Mouse (Mus musculus) CH12F3 (cell line): ENCODE results near the gene Sacs.
"Not testable (repeated sequence)": the region's sequence is repeated elsewhere in the genome, so short reads cannot be mapped to it uniquely, and the experiment has no call there.

ENCODE experiments used
- in situ Hi-C: fragments of 300-500 bp; cut with MboI; formaldehyde crosslinking; loops from 2 replicates; pipeline ENCODE4 v1.14.3; 2020; ENCODE audit warnings: low sequenced_read_pairs

Gene Sacs

GRCm38 (mm10) chr14:61137994-61138726 lies at the start of gene Sacs:
Gene Sacs (plus strand): TSS chr14:61138457.
- in situ Hi-C loops: no loop called here

GRCm38 (mm10) chr14:61090955-61091354 lies 47.3 kb upstream of the Sacs start:
- in situ Hi-C loops: no loop called here

GRCm38 (mm10) chr14:61092073-61092472 lies 46.2 kb upstream of the Sacs start:
- in situ Hi-C loops: no loop called here

- in situ Hi-C loops: no loop called here
These were observed 40.2 kb upstream of the Sacs start for GRCm38 (mm10) chr14:61097974-61098625.

GRCm38 (mm10) chr14:61100736-61101135 lies 37.5 kb upstream of the Sacs start:
- in situ Hi-C loops: no loop called here

- in situ Hi-C loops: no loop called here
These were observed 31.9 kb upstream of the Sacs start for GRCm38 (mm10) chr14:61106404-61106803.

- in situ Hi-C loops: no loop called here
These were observed 29.6 kb upstream of the Sacs start for GRCm38 (mm10) chr14:61108625-61109024.

- in situ Hi-C loops: loop anchor here (5.0 kb wide), 1 partner anchor 315 kb away; no protein-coding TSS in a partner anchor
These were observed 25.9 kb upstream of the Sacs start for GRCm38 (mm10) chr14:61112404-61112803.

GRCm38 (mm10) chr14:61124755-61125154 lies 13.5 kb upstream of the Sacs start:
- in situ Hi-C loops: no loop called here

GRCm38 (mm10) chr14:61125201-61125600 lies 13.1 kb upstream of the Sacs start:
- in situ Hi-C loops: no loop called here

- in situ Hi-C loops: not testable (repeated sequence)
These were observed 10.9 kb upstream of the Sacs start for GRCm38 (mm10) chr14:61127365-61127764.

- in situ Hi-C loops: no loop called here
These were observed 9.2 kb upstream of the Sacs start for GRCm38 (mm10) chr14:61128961-61129507.

GRCm38 (mm10) chr14:61132556-61132955 lies 5.7 kb upstream of the Sacs start:
- in situ Hi-C loops: no loop called here

- in situ Hi-C loops: no loop called here
These were observed 3.8 kb upstream of the Sacs start for GRCm38 (mm10) chr14:61134381-61135030.

GRCm38 (mm10) chr14:61137410-61137809 lies 847 bp upstream of the Sacs start:
- in situ Hi-C loops: no loop called here

- in situ Hi-C loops: no loop called here
These were observed 440 bp downstream of the Sacs start for GRCm38 (mm10) chr14:61138727-61139067.

GRCm38 (mm10) chr14:61143358-61143757 lies 5.1 kb downstream of the Sacs start:
- in situ Hi-C loops: no loop called here

GRCm38 (mm10) chr14:61143869-61144268 lies 5.6 kb downstream of the Sacs start:
- in situ Hi-C loops: no loop called here

- in situ Hi-C loops: not testable (repeated sequence)
These were observed 12.2 kb downstream of the Sacs start for GRCm38 (mm10) chr14:61150416-61150815.

- in situ Hi-C loops: no loop called here
These were observed 16.8 kb downstream of the Sacs start for GRCm38 (mm10) chr14:61154900-61155585.

GRCm38 (mm10) chr14:61155687-61156086 lies 17.4 kb downstream of the Sacs start:
- in situ Hi-C loops: no loop called here
